Mouse (Mus musculus): Measurements from ENCODE around the gene Sh3gl2.

DNA sequence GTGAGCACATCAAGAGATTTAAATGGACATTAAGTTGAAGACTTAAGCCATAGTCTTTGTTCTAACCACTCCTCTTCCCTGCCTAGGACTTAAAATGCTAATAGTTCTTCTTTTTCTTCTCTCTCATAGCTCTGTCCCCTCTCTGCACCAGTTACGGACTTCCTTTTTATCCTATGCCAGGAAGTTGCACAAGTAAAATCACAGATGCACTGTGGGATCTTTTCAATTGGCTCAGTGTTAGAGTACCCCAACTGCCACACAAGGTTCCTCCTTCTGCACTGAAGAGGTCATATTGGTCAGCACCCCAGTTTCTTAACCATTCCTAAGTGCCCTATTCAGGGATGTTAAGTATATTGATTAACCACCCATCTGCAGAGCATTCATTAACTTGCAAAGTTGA, 324.9 kb downstream of the Sh3gl2 start:
- TF ChIP-seq CTCF (conservative IDR thresholded peaks at IDR 0.05 in 1 of 2, IDR thresholded peaks at IDR 0.05 in 1 of 2; ENCODE audit: low read depth in 2 of 2, low read length in 2 of 2) (no peak), ZKSCAN1 (IDR thresholded peaks at IDR 0.05; ENCODE audit: borderline replicate concordance, low read depth, low read length) (no peak), EP300 (IDR thresholded peaks at IDR 0.05; ENCODE audit: low read length) (no peak), NELFE (IDR thresholded peaks at IDR 0.05; ENCODE audit: low read depth, low read length) (no peak), SIN3A (IDR thresholded peaks at IDR 0.05; ENCODE audit: low read length) (no peak), POLR2A (IDR thresholded peaks at IDR 0.05; ENCODE audit: low read depth, low read length) (no peak)
